Mouse (Mus musculus) liver, adult 2 months (tissue): ENCODE measurements at regions not wholly inside any gene's neighbourhood (a gene's known extent, or its start where the extent isn't known, plus 50 kb on each side); places are given as distances from the start of the nearest gene placed in this dataset.

ENCODE experiments used
- CTCF ChIP-seq: fragments of 200-500 bp; IDR thresholded peaks from 2 replicates; pipeline ENCODE4 v1.5.1; 2011; ENCODE audit warnings: low read depth, low read length, control low read depth
- POLR2A ChIP-seq: fragments of 200-500 bp; IDR thresholded peaks from 2 replicates; pipeline ENCODE4 v1.6.1; 2011; ENCODE audit warnings: low read length, control low read depth; ENCODE audit not compliant: insufficient read depth; ENCODE audit errors: extremely low read depth

DNA sequence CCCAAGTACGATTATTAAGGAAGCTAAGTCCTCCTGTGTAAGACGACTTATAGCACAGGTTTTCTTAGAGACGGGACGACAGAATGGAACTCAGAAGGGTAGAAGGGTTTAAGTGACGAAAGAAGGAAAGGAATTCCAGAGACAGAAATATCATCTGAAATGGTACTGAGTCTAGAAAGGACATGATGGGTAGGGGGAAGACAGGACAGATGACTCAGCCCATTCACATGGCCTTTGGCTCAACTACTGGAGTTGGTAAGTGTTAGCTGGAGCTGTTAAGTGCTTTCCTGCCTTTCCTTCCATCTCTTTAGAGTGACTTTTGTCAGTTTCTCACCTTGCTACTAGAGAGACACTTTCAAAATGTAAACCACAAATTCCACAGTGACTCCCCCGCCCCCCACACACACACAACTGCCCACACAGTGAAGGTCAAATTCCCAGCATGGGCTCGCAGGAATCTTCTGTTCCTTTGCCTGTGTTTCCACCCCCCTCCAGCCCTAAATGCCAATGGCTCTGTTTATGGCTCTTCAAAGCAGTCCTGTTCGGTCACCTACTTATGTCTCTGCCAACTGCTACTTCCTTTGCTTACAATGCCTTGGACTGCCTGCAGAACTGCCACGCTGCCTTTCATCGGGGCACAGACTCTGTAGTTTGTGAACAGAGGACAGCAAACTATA, 81.8 kb upstream of the Csl start:
- TF ChIP-seq CTCF (no peak), POLR2A (no peak)
